Mouse (Mus musculus) left cerebral cortex, postnatal 10 days (tissue): ENCODE measurements around the gene Soga1. TPM values are rescaled to one million over a fixed set of nuclear protein-coding genes. Genes with fewer than 3 reads are reported as not detected.

ENCODE experiments used
- DNase-seq, 2 experiments: peaks; one replicate each; pipeline ENCODE4 v3.0.0; 2021 to 2022; ENCODE audit warnings: low spot score in 2 of 2, mixed read lengths in 1 of 2; ENCODE audit errors: extremely low spot score in 1 of 2
- intact Hi-C: fragments of 180-260 bp; cut with DNase I; formaldehyde crosslinking; loops from one replicate; pipeline ENCODE4 v1.15.1; 2025
- total RNA-seq, 2 experiments: library from RNA; stranded (reverse); gene quantifications; 2 replicates each; pipeline ENCODE4 v1.2.3; 2021

Soga1 gene
- total RNA-seq, 2 experiments from 2014 or later, result 61.2 to 61.4 TPM

GRCm38 (mm10) chr2:157084831-157085585, 6.0 kb upstream of the Soga1 start:
- DNase-seq, result no peak
- intact Hi-C loops, result no loop called here

GRCm38 (mm10) chr2:157081960-157082359, 2.9 kb upstream of the Soga1 start:
- intact Hi-C loops, result no loop called here

GRCm38 (mm10) chr2:157081331-157081730, 2.3 kb upstream of the Soga1 start:
- intact Hi-C loops, result no loop called here
- DNase-seq, result no peak

More at GRCm38 (mm10) chr2:157081960-157082359, 2.9 kb upstream of the Soga1 start:
- no peak for DNase-seq

GRCm38 (mm10) chr2:157079701-157080180, 687 bp upstream of the Soga1 start:
- intact Hi-C loops, result loop anchor here (5.0 kb wide), 1 partner anchor 37 kb away; no protein-coding TSS in a partner anchor
- DNase-seq, result no peak

- peak in 1 of 2 experiments; percentile 62 for DNase-seq
- intact Hi-C loops, result loop anchor here (5.0 kb wide), 1 partner anchor 36 kb away; no protein-coding TSS in a partner anchor
Measured at GRCm38 (mm10) chr2:157078059-157078792, 828 bp downstream of the Soga1 start.

GRCm38 (mm10) chr2:157077641-157078058, 1.4 kb downstream of the Soga1 start:
- intact Hi-C loops, result loop anchor here (5.0 kb wide), 1 partner anchor 35 kb away; no protein-coding TSS in a partner anchor

GRCm38 (mm10) chr2:157077160-157077559, 1.9 kb downstream of the Soga1 start:
- DNase-seq, result peak in 1 of 2 experiments; percentile 61
- intact Hi-C loops, result loop anchor here (5.0 kb wide), 1 partner anchor 35 kb away; no protein-coding TSS in a partner anchor

More at GRCm38 (mm10) chr2:157077641-157078058, 1.4 kb downstream of the Soga1 start:
- DNase-seq, result peak; percentile 83 to 94

GRCm38 (mm10) chr2:157076585-157076984, 2.5 kb downstream of the Soga1 start:
- peak in 1 of 2 experiments; percentile 14 for DNase-seq
- intact Hi-C loops, result loop anchor here (5.0 kb wide), 1 partner anchor 34 kb away; no protein-coding TSS in a partner anchor

- DNase-seq, result peak in 1 of 2 experiments; percentile 67
- intact Hi-C loops, result loop anchor here (5.0 kb wide), 1 partner anchor 33 kb away; no protein-coding TSS in a partner anchor
Measured at GRCm38 (mm10) chr2:157075685-157076084, 3.4 kb downstream of the Soga1 start.

GRCm38 (mm10) chr2:157075226-157075625, 3.8 kb downstream of the Soga1 start:
- intact Hi-C loops, result loop anchor here (5.0 kb wide), 1 partner anchor 33 kb away; no protein-coding TSS in a partner anchor
- DNase-seq, result no peak

- intact Hi-C loops, result loop anchor here (5.0 kb wide), 1 partner anchor 32 kb away; no protein-coding TSS in a partner anchor
Measured at GRCm38 (mm10) chr2:157074772-157075171, 4.3 kb downstream of the Soga1 start.

GRCm38 (mm10) chr2:157074186-157074724, 4.8 kb downstream of the Soga1 start:
- DNase-seq, result peak in 1 of 2 experiments; percentile 54
- intact Hi-C loops, result no loop called here

More at GRCm38 (mm10) chr2:157074772-157075171, 4.3 kb downstream of the Soga1 start:
- DNase-seq, result peak in 1 of 2 experiments; percentile 17

GRCm38 (mm10) chr2:157073378-157074052, 5.5 kb downstream of the Soga1 start:
- intact Hi-C loops, result no loop called here
- peak in 1 of 2 experiments; percentile 51 for DNase-seq

- peak in 1 of 2 experiments; percentile 20 for DNase-seq
- intact Hi-C loops, result no loop called here
Measured at GRCm38 (mm10) chr2:157072316-157072990, 6.6 kb downstream of the Soga1 start.

GRCm38 (mm10) chr2:157071556-157071955, 7.5 kb downstream of the Soga1 start:
- DNase-seq, result peak in 1 of 2 experiments; percentile 82
- intact Hi-C loops, result no loop called here

- intact Hi-C loops, result no loop called here
- peak in 1 of 2 experiments; percentile 75 for DNase-seq
Measured at GRCm38 (mm10) chr2:157070365-157070764, 8.7 kb downstream of the Soga1 start.

GRCm38 (mm10) chr2:157069755-157070315, 9.2 kb downstream of the Soga1 start:
- DNase-seq, result no peak

More at GRCm38 (mm10) chr2:157069755-157070315, 9.2 kb downstream of the Soga1 start:
- intact Hi-C loops, result no loop called here
